Mouse (Mus musculus) limb, embryonic 14.5 days (tissue): Measurements from ENCODE around the gene Klhl42. TPM values are rescaled to one million over a fixed set of nuclear protein-coding genes. Genes with fewer than 3 reads are reported as not detected.

Experiments used
- ATAC-seq: fragments of 200-750 bp; cut with Nextera tagmentation; 2 replicates; pipeline ENCODE4 v1.8.0; 2017; ENCODE audit warnings: low read depth, moderate number of reproducible peaks, moderate TSS enrichment; ENCODE audit not compliant: low FRiP score
- DNase-seq: peaks from one replicate; pipeline ENCODE4 v3.0.0-alpha.2; 2015; ENCODE audit warnings: low spot score
- H3K27ac ChIP-seq: fragments of 300-500 bp; sonication (generic); replicated peaks from 2 replicates; pipeline ENCODE4 v1.5.1; 2014; ENCODE audit warnings: low read depth, mild to moderate bottlenecking, low read length, moderate library complexity, mixed read lengths
- H3K27me3 ChIP-seq: fragments of 300-500 bp; sonication (generic); 2 replicates; pipeline ENCODE4 v1.6.1; 2014; ENCODE audit warnings: low read length, mixed read lengths; ENCODE audit not compliant: control insufficient read depth, insufficient read depth
- H3K36me3 ChIP-seq: fragments of 300-500 bp; sonication (generic); 2 replicates; pipeline ENCODE4 v1.6.1; 2014; ENCODE audit warnings: mild to moderate bottlenecking, low read length, moderate library complexity, mixed read lengths; ENCODE audit not compliant: control insufficient read depth, insufficient read depth
- H3K4me1 ChIP-seq: fragments of 300-500 bp; sonication (generic); 2 replicates; pipeline ENCODE4 v1.6.1; 2014; ENCODE audit warnings: antibody characterized with exemption, low read length, mixed read lengths; ENCODE audit not compliant: control insufficient read depth, insufficient read depth
- H3K4me2 ChIP-seq: fragments of 300-500 bp; sonication (generic); replicated peaks from 2 replicates; pipeline ENCODE4 v1.6.1; 2014; ENCODE audit warnings: low read depth, mild to moderate bottlenecking, low read length, moderate library complexity; ENCODE audit not compliant: severe bottlenecking
- H3K4me3 ChIP-seq: fragments of 300-500 bp; sonication (generic); replicated peaks from 2 replicates; pipeline ENCODE4 v1.5.1; 2014; ENCODE audit warnings: low read length
- H3K9ac ChIP-seq: fragments of 300-500 bp; sonication (generic); 2 replicates; pipeline ENCODE4 v1.6.1; 2014; ENCODE audit warnings: mild to moderate bottlenecking, low read depth, low read length, moderate library complexity; ENCODE audit not compliant: severe bottlenecking
- H3K9me3 ChIP-seq: fragments of 300-500 bp; sonication (generic); 2 replicates; pipeline ENCODE4 v1.6.1; 2016; ENCODE audit warnings: low read length; ENCODE audit not compliant: control insufficient read depth
- POLR2A ChIP-seq: fragments of 200-500 bp; IDR thresholded peaks from 2 replicates; pipeline ENCODE4 v1.8.0; 2012; ENCODE audit warnings: inconsistent platforms, mild to moderate bottlenecking, moderate library complexity, borderline replicate concordance; ENCODE audit not compliant: insufficient read depth, insufficient read length; ENCODE audit errors: extremely low read depth
- WGBS: fragments of 180-500 bp; shearing (Covaris S2); extraction: QIAGEN DNeasy Blood & Tissue Kit; methylation state at CpG from one replicate; pipeline ENCODE4 v1.1.7; 2014; 5-methylcytosine and 5-hydroxymethylcytosine counted together
- polyA plus RNA-seq, 2 experiments: library from polyadenylated mRNA; depleted of rRNA in 1 of 2; stranded (reverse) in 1 of 2; unstranded in 1 of 2; fragments of >200 nt; fragmentation: Nextera tagmentation in 1 of 2; extraction: Ambion mirVana in 1 of 2; gene quantifications; 2 replicates each; pipeline versions ENCODE4 v1.2.1 to v1.2.3; 2012 to 2014

Gene Klhl42
- polyA plus RNA-seq, 2 experiments, result 10.4 to 16.9 TPM

DNA sequence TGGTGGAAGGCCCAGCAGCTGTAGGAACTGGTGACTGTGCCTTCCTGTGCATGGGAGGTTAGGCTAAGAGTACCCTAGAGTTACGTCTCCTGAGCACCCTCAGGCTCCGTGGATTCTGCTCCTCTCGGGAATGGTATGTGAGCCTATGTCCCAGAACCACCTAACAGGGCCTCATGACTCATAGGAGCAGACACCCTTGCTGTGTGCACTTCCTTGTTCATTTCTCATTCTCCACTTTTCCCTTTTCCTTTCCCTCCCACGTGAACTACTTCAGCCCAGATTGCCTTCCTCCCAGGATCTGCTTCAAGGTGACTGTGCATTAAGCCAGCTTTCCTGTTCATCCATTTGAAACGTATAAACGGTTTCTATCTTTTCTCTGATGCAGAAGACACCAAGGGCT is 59.9 kb downstream of the Klhl42 start:
- Histone ChIP-seq H3K4me2 (no peak overlapping the region), H3K4me3 (no peak overlapping the region), H3K9me3 (no peaks in the 10 kb centered on the region), H3K27ac (no peak overlapping the region), H3K36me3 (no peaks in the 10 kb centered on the region), H3K27me3 (no peaks in the 10 kb centered on the region), H3K4me1 (0 out of 2 replicates have a peak, but pooled peaks cover 2% of the 10 kb centered on the region), H3K9ac (no peak overlapping the region)
- ATAC-seq, result no peak
- 84% methylated on average over 6 of the region's 6 CpGs for WGBS
- DNase-seq, result no peak
- no peak for TF ChIP-seq POLR2A

DNA sequence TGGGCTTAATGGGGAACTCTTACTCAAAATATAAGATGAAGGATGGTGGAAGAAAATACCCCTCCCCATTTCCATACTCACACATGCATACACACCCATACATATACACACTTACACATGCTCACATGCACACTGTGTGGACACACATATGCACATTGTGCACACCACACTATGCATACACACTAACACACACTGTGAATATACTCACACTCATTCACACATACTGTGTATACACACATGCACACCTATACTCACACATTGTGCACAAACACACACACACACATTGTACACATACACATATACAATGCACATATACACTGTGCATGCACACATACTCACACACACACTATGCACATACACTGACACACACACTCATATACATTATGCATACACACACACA is 60.7 kb downstream of the Klhl42 start:
- H3K4me3 ChIP-seq, result no peak overlapping the region
- DNase-seq (no peak), ATAC-seq (no peak)
- H3K36me3 ChIP-seq, result no peaks in the 10 kb centered on the region
- no peaks in the 10 kb centered on the region for H3K9me3 ChIP-seq
- H3K4me2 ChIP-seq, result no peak overlapping the region
- no peak overlapping the region for H3K9ac ChIP-seq
- no peaks in the 10 kb centered on the region for H3K27me3 ChIP-seq
- no peak overlapping the region for H3K27ac ChIP-seq
- H3K4me1 ChIP-seq, result 0 out of 2 replicates have a peak, but pooled peaks cover 2% of the 10 kb centered on the region
- no peak for TF ChIP-seq POLR2A

DNA sequence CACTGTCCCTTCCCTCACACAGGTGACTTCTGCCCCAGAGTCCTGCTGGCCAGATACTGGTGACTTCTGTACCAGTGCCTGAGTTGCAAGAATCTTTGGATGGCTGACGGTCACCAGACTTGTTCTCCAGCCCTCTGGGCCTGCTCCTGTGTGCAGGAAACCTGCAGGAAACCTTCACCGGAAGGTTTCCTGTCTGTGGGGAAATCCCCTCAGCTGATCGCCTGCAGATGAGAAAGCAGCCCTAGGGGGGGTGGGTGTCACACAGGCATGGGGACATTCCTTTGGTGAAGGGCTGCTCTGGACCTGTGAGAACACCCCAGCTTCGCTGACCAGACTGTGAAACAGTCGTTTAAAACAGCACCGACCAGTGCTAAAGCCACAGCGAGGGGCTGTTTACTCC is 63.9 kb downstream of the Klhl42 start:
- ATAC-seq, result no peak; the same call in 1 of the 2 replicates

DNA sequence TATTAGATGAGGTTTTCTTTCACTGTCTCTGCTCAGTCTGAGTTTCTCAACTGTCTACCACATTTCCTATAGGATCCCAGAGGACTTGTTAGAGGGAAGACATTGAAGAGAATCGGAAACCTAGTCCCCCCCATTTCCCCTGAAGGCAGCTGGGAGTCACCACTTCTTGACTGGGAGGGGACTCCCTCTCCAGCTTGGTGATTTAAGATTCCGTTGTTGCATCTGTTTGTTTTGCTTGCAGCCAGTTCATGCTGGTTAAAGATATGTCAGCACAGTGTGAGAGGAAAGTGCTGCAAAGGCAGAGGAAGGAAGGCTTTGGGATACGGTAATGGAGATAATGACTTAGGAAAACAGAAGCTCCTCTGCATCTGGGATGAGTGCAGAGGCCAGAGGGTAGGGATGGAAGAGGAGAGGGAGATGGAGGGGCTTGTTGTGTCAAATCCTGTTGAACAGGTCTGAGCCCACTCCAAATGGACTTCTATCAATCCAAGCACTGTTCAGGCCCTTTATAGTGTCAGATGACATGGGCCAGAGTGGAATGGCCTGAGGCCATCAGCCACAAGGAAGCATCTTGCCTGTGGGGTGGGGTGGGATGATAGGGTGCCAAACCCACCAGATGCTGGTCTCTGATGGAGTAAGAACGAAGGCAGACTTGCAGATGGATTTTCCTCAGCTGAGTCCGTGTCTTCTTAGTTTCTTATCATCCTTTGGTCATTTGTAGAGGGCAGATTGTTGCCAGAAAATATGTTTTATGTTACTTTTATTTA is 70.8 kb downstream of the Klhl42 start:
- H3K27ac ChIP-seq, result no peak overlapping the region
- peak; percentile 37; the same call in 1 of the 2 replicates for ATAC-seq

More for the DNA sequence above, 63.9 kb downstream of the Klhl42 start:
- Histone ChIP-seq H3K27ac (no peak overlapping the region), H3K9me3 (no peaks in the 10 kb centered on the region), H3K9ac (no peak overlapping the region), H3K4me3 (no peak overlapping the region), H3K27me3 (no peaks in the 10 kb centered on the region), H3K4me1 (0 out of 2 replicates have a peak, but pooled peaks cover 2% of the 10 kb centered on the region), H3K4me2 (no peak overlapping the region), H3K36me3 (no peaks in the 10 kb centered on the region)
- TF ChIP-seq POLR2A, result no peak
- 50% methylated on average over 7 of the region's 7 CpGs for WGBS
- no peak for DNase-seq

More for the DNA sequence above, 70.8 kb downstream of the Klhl42 start:
- H3K4me3 ChIP-seq, result no peak overlapping the region
- TF ChIP-seq POLR2A, result no peak
- peak; percentile 51 for DNase-seq
- H3K9me3 ChIP-seq, result no peaks in the 10 kb centered on the region
- no peaks in the 10 kb centered on the region for H3K27me3 ChIP-seq
- H3K36me3 ChIP-seq, result no peaks in the 10 kb centered on the region
- WGBS, result 51% methylated on average over 5 of the region's 5 CpGs
- no peak overlapping the region for H3K4me2 ChIP-seq
- H3K4me1 ChIP-seq, result no peaks in the 10 kb centered on the region
- no peak overlapping the region for H3K9ac ChIP-seq

Other genes with a start within 250 kb of the Klhl42 start
- gene Smco2, start 241.3 kb upstream of the Klhl42 start, polyA plus RNA-seq (2012; rRNA removed), result not detected in 2 replicates
- gene Smco2, start 241.3 kb upstream of the Klhl42 start, polyA plus RNA-seq (2014; fragmentation: Nextera tagmentation; extraction: Ambion mirVana), result not detected in 2 replicates
- 43.9 and 46.3 TPM in 2 replicates for gene Ppfibp1, start 202.9 kb upstream of the Klhl42 start, polyA plus RNA-seq (2012; rRNA removed)
- gene Ppfibp1, start 202.9 kb upstream of the Klhl42 start, polyA plus RNA-seq (2014; fragmentation: Nextera tagmentation; extraction: Ambion mirVana), result 59.7 and 59.8 TPM in 2 replicates
- not detected in 2 replicates for gene 1700034J05Rik, start 137.0 kb upstream of the Klhl42 start, polyA plus RNA-seq (2012; rRNA removed)
- 0.21 and 0.56 TPM in 2 replicates for gene 1700034J05Rik, start 137.0 kb upstream of the Klhl42 start, polyA plus RNA-seq (2014; fragmentation: Nextera tagmentation; extraction: Ambion mirVana)
- 0.99 and 1.3 TPM in 2 replicates for gene Rep15, start 58.8 kb upstream of the Klhl42 start, polyA plus RNA-seq (2012; rRNA removed)
- gene Rep15, start 58.8 kb upstream of the Klhl42 start, polyA plus RNA-seq (2014; fragmentation: Nextera tagmentation; extraction: Ambion mirVana), result 1.3 and 1.4 TPM in 2 replicates
- gene Mrps35, start 48.6 kb upstream of the Klhl42 start, polyA plus RNA-seq (2012; rRNA removed), result 17.3 and 33.4 TPM in 2 replicates
- 93.2 and 104 TPM in 2 replicates for gene Mrps35, start 48.6 kb upstream of the Klhl42 start, polyA plus RNA-seq (2014; fragmentation: Nextera tagmentation; extraction: Ambion mirVana)
- 0.44 and 0.68 TPM in 2 replicates for gene Mansc4, start 4.3 kb upstream of the Klhl42 start, polyA plus RNA-seq (2012; rRNA removed)
- 1.0 and 1.4 TPM in 2 replicates for gene Mansc4, start 4.3 kb upstream of the Klhl42 start, polyA plus RNA-seq (2014; fragmentation: Nextera tagmentation; extraction: Ambion mirVana)
- gene Pthlh, start 172.8 kb downstream of the Klhl42 start, polyA plus RNA-seq (2012; rRNA removed), result 15.1 and 19.1 TPM in 2 replicates
- gene Pthlh, start 172.8 kb downstream of the Klhl42 start, polyA plus RNA-seq (2014; fragmentation: Nextera tagmentation; extraction: Ambion mirVana), result 13.3 and 15.9 TPM in 2 replicates